Mouse (Mus musculus) liver, adult 2 months (tissue): ENCODE results near the gene Zfp326. TPM values are rescaled to one million over a fixed set of nuclear protein-coding genes. Genes with fewer than 3 reads are reported as not detected.

Experiments used
- DNase-seq: peaks from one replicate; pipeline ENCODE4 v3.0.0-alpha.2; 2011; ENCODE audit warnings: low read depth, low spot score; ENCODE audit errors: extremely low read depth
- H3K27ac ChIP-seq: fragments of 200-500 bp; replicated peaks from 2 replicates; pipeline ENCODE4 v1.5.1; 2012; ENCODE audit warnings: low read depth, mild to moderate bottlenecking, control low read depth, inconsistent platforms, low read length; ENCODE audit not compliant: insufficient read depth
- H3K27me3 ChIP-seq: fragments of 200-500 bp; 2 replicates; pipeline ENCODE4 v1.6.1; 2012; ENCODE audit warnings: mild to moderate bottlenecking, moderate library complexity, low read length, inconsistent platforms; ENCODE audit not compliant: control insufficient read depth, insufficient read depth
- H3K36me3 ChIP-seq: fragments of 200-500 bp; 2 replicates; pipeline ENCODE4 v1.6.1; 2012; ENCODE audit warnings: low read length, inconsistent platforms; ENCODE audit not compliant: control insufficient read depth, insufficient read depth
- H3K4me1 ChIP-seq: fragments of 200-500 bp; 2 replicates; pipeline ENCODE4 v1.6.1; 2011; ENCODE audit warnings: low read length; ENCODE audit not compliant: control insufficient read depth, insufficient read depth
- H3K4me3 ChIP-seq: fragments of 200-500 bp; 2 replicates; pipeline ENCODE4 v1.5.1; 2011; ENCODE audit warnings: low read depth, mild to moderate bottlenecking, control low read depth, low read length, moderate library complexity; ENCODE audit not compliant: insufficient read depth
- H3K79me2 ChIP-seq: fragments of 200-500 bp; 2 replicates; pipeline ENCODE4 v1.6.1; 2012; ENCODE audit warnings: inconsistent platforms, mild to moderate bottlenecking, low read length, moderate library complexity; ENCODE audit not compliant: control insufficient read depth, insufficient read depth
- H3K9ac ChIP-seq: fragments of 200-500 bp; 2 replicates; pipeline ENCODE4 v1.6.1; 2012; ENCODE audit warnings: low read depth, mild to moderate bottlenecking, control low read depth, inconsistent platforms, low read length
- CTCF ChIP-seq: fragments of 200-500 bp; IDR thresholded peaks from 2 replicates; pipeline ENCODE4 v1.5.1; 2011; ENCODE audit warnings: low read depth, low read length, control low read depth
- POLR2A ChIP-seq: fragments of 200-500 bp; IDR thresholded peaks from 2 replicates; pipeline ENCODE4 v1.6.1; 2011; ENCODE audit warnings: low read length, control low read depth; ENCODE audit not compliant: insufficient read depth; ENCODE audit errors: extremely low read depth
- WGBS: fragments of 180-500 bp; shearing (Covaris S2); methylation state at CpG from one replicate; pipeline ENCODE4 v1.1.7; 2018; 5-methylcytosine and 5-hydroxymethylcytosine counted together
- polyA plus RNA-seq: library from polyadenylated mRNA; depleted of rRNA; stranded (reverse); fragments of >200 nt; gene quantifications from 2 replicates; pipeline ENCODE4 v1.2.3, GENCODE M21; 2012
- total RNA-seq: library from RNA; depleted of rRNA; stranded (reverse); fragments of >200 nt; gene quantifications from 2 replicates; pipeline ENCODE4 v1.2.3, GENCODE M21; 2014

The Zfp326 gene
- total and polyA plus RNA-seq, 2 experiments: 4.9 to 7.8 TPM

GRCm38 (mm10) chr5:105833923-105834322 lies 42.4 kb upstream of the Zfp326 start:
- H3K79me2 ChIP-seq: no peaks in the 10 kb centered on the region
- H3K4me1 ChIP-seq: peaks cover 5% of the 10 kb centered on the region
- no peak for DNase-seq
- H3K36me3 ChIP-seq: no peaks in the 10 kb centered on the region
- no peak overlapping the region for H3K9ac ChIP-seq
- no peak overlapping the region for H3K4me3 ChIP-seq
- no peak for TF ChIP-seq CTCF
- no peak for TF ChIP-seq POLR2A
- no peak overlapping the region for H3K27ac ChIP-seq
- 48% methylated on average over 3 of the region's 3 CpGs for WGBS
- H3K27me3 ChIP-seq: no peaks in the 10 kb centered on the region

- 5% methylated on average over 9 of the region's 9 CpGs for WGBS
- H3K27me3 ChIP-seq: no peaks in the 10 kb centered on the region
- no peak overlapping the region for H3K27ac ChIP-seq
- H3K4me3 ChIP-seq: no peak overlapping the region
- H3K9ac ChIP-seq: no peak overlapping the region
- DNase-seq: peak; percentile 89
- H3K4me1 ChIP-seq: peaks cover 3% of the 10 kb centered on the region
- TF ChIP-seq CTCF: no peak
- no peak for TF ChIP-seq POLR2A
- H3K79me2 ChIP-seq: no peaks in the 10 kb centered on the region
- H3K36me3 ChIP-seq: no peaks in the 10 kb centered on the region
These were observed 40.4 kb upstream of the Zfp326 start for GRCm38 (mm10) chr5:105836006-105836405.

- Histone ChIP-seq H3K27ac (no peak overlapping the region), H3K36me3 (no peaks in the 10 kb centered on the region), H3K27me3 (no peaks in the 10 kb centered on the region), H3K79me2 (no peaks in the 10 kb centered on the region), H3K4me1 (peaks cover 3% of the 10 kb centered on the region), H3K4me3 (no peak overlapping the region), H3K9ac (no peak overlapping the region)
- WGBS: 73% methylated on average over 13 of the region's 13 CpGs
- TF ChIP-seq CTCF (no peak), POLR2A (no peak)
- no peak for DNase-seq
These were observed 36.5 kb upstream of the Zfp326 start for GRCm38 (mm10) chr5:105839740-105840310.

GRCm38 (mm10) chr5:105844044-105844753 lies 32.2 kb upstream of the Zfp326 start:
- DNase-seq: no peak
- H3K9ac ChIP-seq: no peak overlapping the region
- TF ChIP-seq CTCF: no peak
- TF ChIP-seq POLR2A: no peak
- H3K27me3 ChIP-seq: no peaks in the 10 kb centered on the region
- whole genome bisulfite sequencing: 71% methylated on average over 10 of the region's 10 CpGs
- no peak overlapping the region for H3K4me3 ChIP-seq
- no peaks in the 10 kb centered on the region for H3K36me3 ChIP-seq
- no peaks in the 10 kb centered on the region for H3K4me1 ChIP-seq
- no peaks in the 10 kb centered on the region for H3K79me2 ChIP-seq
- H3K27ac ChIP-seq: no peak overlapping the region

- no peak overlapping the region for H3K4me3 ChIP-seq
- H3K4me1 ChIP-seq: no peaks in the 10 kb centered on the region
- TF ChIP-seq CTCF (no peak), POLR2A (no peak)
- WGBS: 91% methylated on average over 2 of the region's 2 CpGs
- H3K36me3 ChIP-seq: no peaks in the 10 kb centered on the region
- DNase-seq: no peak
- no peaks in the 10 kb centered on the region for H3K79me2 ChIP-seq
- no peak overlapping the region for H3K9ac ChIP-seq
- H3K27me3 ChIP-seq: no peaks in the 10 kb centered on the region
- no peak overlapping the region for H3K27ac ChIP-seq
These were observed 31.3 kb upstream of the Zfp326 start for GRCm38 (mm10) chr5:105845041-105845440.

GRCm38 (mm10) chr5:105847726-105848125 lies 28.6 kb upstream of the Zfp326 start:
- Histone ChIP-seq H3K9ac (no peak overlapping the region), H3K36me3 (no peaks in the 10 kb centered on the region), H3K79me2 (no peaks in the 10 kb centered on the region), H3K4me3 (no peak overlapping the region), H3K27me3 (no peaks in the 10 kb centered on the region), H3K4me1 (no peaks in the 10 kb centered on the region), H3K27ac (no peak overlapping the region)
- WGBS: 75% methylated on average over 8 of the region's 8 CpGs
- DNase-seq: no peak
- TF ChIP-seq CTCF: no peak
